In genomic region chr12:77138506-77139201, GRCm38 (mm10) we compare ENCODE assay signal across 15 mouse cellular contexts.
DNase-seq lines count a peak whose midpoint lies in the region; ATAC-seq and TF ChIP-seq lines count a peak whose summit lies in the region.
"Had no signal": no experiment of that assay in that cellular context is flagged by ENCODE, and none has a peak within 500 bp of the region (broad histone marks: within the 10 kb centered on the region; RNA-seq: fewer than 3 reads in every experiment).

No protein-coding gene starts in this region.

- no peak overlapping the region for H3K9ac ChIP-seq in lung, embryonic 15.5 days
- peak overlapping the region; percentile 9; the same call in 1 of the 2 replicates for H3K9ac ChIP-seq in CH12.LX (ENCODE audit: insufficient read depth, low read depth)
- H3K9ac ChIP-seq: hindbrain, embryonic 13.5 days; limb, embryonic 15.5 days had no signal

- no peak overlapping the region for H3K27ac ChIP-seq in lung, embryonic 15.5 days
- H3K27ac ChIP-seq in CH12.LX (ENCODE audit: insufficient read depth, low read depth): peak overlapping the region; percentile 89
- H3K27ac ChIP-seq in gastrocnemius, adult 2 months: no peak overlapping the region
- H3K27ac ChIP-seq: forebrain, embryonic 10.5 days; hindbrain, embryonic 13.5 days; limb, embryonic 15.5 days; stomach, postnatal 0 days had no signal

- no peak overlapping the region for H3K4me3 ChIP-seq in lung, embryonic 15.5 days
- H3K4me3 ChIP-seq in lung, adult 2 months (replicated peaks; ENCODE audit: extremely low read depth, low read depth, low read length): no peak overlapping the region
- no peak overlapping the region for H3K4me3 ChIP-seq in CH12.LX (replicated peaks in 1 of 3; ENCODE audit: low read depth in 2 of 3, low read length in 2 of 3, poor library complexity in 1 of 3)
- no peak overlapping the region for H3K4me3 ChIP-seq in gastrocnemius, adult 2 months
- H3K4me3 ChIP-seq: forebrain, embryonic 10.5 days; hindbrain, embryonic 13.5 days; limb, embryonic 15.5 days had no signal

- ATAC-seq in lung, embryonic 15.5 days (ENCODE audit: borderline replicate concordance, extremely low read depth, low FRiP score, low TSS enrichment): 0 out of 2 replicates have a peak, but pooled peaks have one; percentile 11

- peak; percentile 98 for TF ChIP-seq EP300 in CH12.LX (IDR thresholded peaks at IDR 0.05; ENCODE audit: low read length)

- in situ Hi-C loops in CH12.LX (cut with MboI; ENCODE audit: low pct_ligation_motif_present, low pct_unique_long_range_greater_than_20kb, low sequenced_read_pairs): no loop called here

- H3K79me2 ChIP-seq in CH12.LX (replicated peaks; ENCODE audit: control insufficient read depth, extremely low read depth, insufficient read depth, poor library complexity, severe bottlenecking): no peaks in the 10 kb centered on the region

- no peaks in the 10 kb centered on the region for H3K36me3 ChIP-seq in lung, embryonic 15.5 days
- H3K36me3 ChIP-seq in CH12.LX (replicated peaks in 1 of 2; ENCODE audit: control insufficient read depth in 1 of 2, insufficient read depth in 1 of 2, low read length in 1 of 2): no peaks in the 10 kb centered on the region
- no peaks in the 10 kb centered on the region for H3K36me3 ChIP-seq in splenic B cell, adult 2 months (ENCODE audit: control insufficient read depth, insufficient read depth, low read length, poor library complexity, severe bottlenecking)
- H3K36me3 ChIP-seq: forebrain, embryonic 10.5 days; hindbrain, embryonic 13.5 days; limb, embryonic 15.5 days had no signal

- TF ChIP-seq CTCF in lung, adult 2 months (IDR thresholded peaks at IDR 0.05; ENCODE audit: insufficient read depth, low read length): no peak
- no peak for TF ChIP-seq CTCF in CH12.LX (conservative IDR thresholded peaks at IDR 0.05 in 1 of 2, IDR thresholded peaks at IDR 0.05 in 1 of 2; ENCODE audit: low read depth in 2 of 2, low read length in 2 of 2)
- no peak for TF ChIP-seq CTCF in gastrocnemius, adult 2 months (IDR thresholded peaks at IDR 0.05)

- WGBS in lung, embryonic 15.5 days: 66% methylated on average over 11 of the region's 11 CpGs
- 69% methylated on average over 11 of the region's 11 CpGs for WGBS in lung, adult 2 months

- H3K27me3 ChIP-seq in lung, embryonic 15.5 days: no peaks in the 10 kb centered on the region
- no peaks in the 10 kb centered on the region for H3K27me3 ChIP-seq in CH12.LX (replicated peaks)
- H3K27me3 ChIP-seq in splenic B cell, adult 2 months (ENCODE audit: control insufficient read depth, insufficient read depth, low read length, poor library complexity, severe bottlenecking): no peaks in the 10 kb centered on the region
- H3K27me3 ChIP-seq: hindbrain, embryonic 13.5 days; limb, embryonic 15.5 days had no signal

- H3K4me2 ChIP-seq in lung, embryonic 15.5 days: no peak overlapping the region
- H3K4me2 ChIP-seq in CH12.LX (ENCODE audit: insufficient read depth, low read depth, poor library complexity, severe bottlenecking): peak overlapping the region; percentile 93
- H3K4me2 ChIP-seq: hindbrain, embryonic 13.5 days; limb, embryonic 15.5 days; midbrain, embryonic 11.5 days had no signal

- dilution Hi-C loops in CH12.LX (cut with MboI; ENCODE audit: extremely low pct_ligation_motif_present, extremely low pct_unique_long_range_greater_than_20kb, low sequenced_read_pairs): no loop called here

- peak; percentile 27 for TF ChIP-seq RAD21 in CH12.LX (IDR thresholded peaks at IDR 0.05; ENCODE audit: low read depth, low read length)

- DNase-seq in lung, adult 2 months: no peak
- peak; percentile 97 for DNase-seq in CH12.LX (ENCODE audit: extremely low read depth)
- peak; percentile 52 for DNase-seq in fibroblast of lung, adult 2 months (ENCODE audit: low read depth)
- DNase-seq in splenic B cell, adult 2 months (ENCODE audit: low read depth, low spot score): peak; percentile 55
- DNase-seq in gastrocnemius, adult 2 months: no peak
- DNase-seq in retina, postnatal 1 day: no peak
- DNase-seq in adrenal gland, adult 8-10 months: no peak
- DNase-seq: cerebellum, postnatal 10 days; kidney, adult 18-20 months had no signal

- H3K4me1 ChIP-seq in lung, embryonic 15.5 days: peaks cover 4% of the 10 kb centered on the region; the same call in 1 of the 2 replicates
- H3K4me1 ChIP-seq in lung, adult 2 months (ENCODE audit: control insufficient read depth, insufficient read depth, low read length): no peaks in the 10 kb centered on the region
- peaks cover 37 to 87% of the 10 kb centered on the region in 2 experiments for H3K4me1 ChIP-seq in CH12.LX (ENCODE audit: control insufficient read depth in 1 of 2, insufficient read depth in 2 of 2)
- H3K4me1 ChIP-seq: forebrain, embryonic 10.5 days; hindbrain, embryonic 13.5 days; limb, embryonic 15.5 days had no signal

- no peak for TF ChIP-seq POLR2A in lung, adult 2 months (IDR thresholded peaks at IDR 0.05; ENCODE audit: borderline replicate concordance, extremely low read depth, low read depth, low read length)
- 0 out of 2 replicates have a peak, but pooled peaks have one; percentile 22 for TF ChIP-seq POLR2A in CH12.LX (IDR thresholded peaks at IDR 0.05; ENCODE audit: low read depth, low read length)

- no peaks in the 10 kb centered on the region for H3K9me3 ChIP-seq in lung, embryonic 15.5 days
- no peaks in the 10 kb centered on the region for H3K9me3 ChIP-seq in CH12.LX (replicated peaks; ENCODE audit: low read length)
- H3K9me3 ChIP-seq: forebrain, embryonic 10.5 days; hindbrain, embryonic 13.5 days; limb, embryonic 15.5 days had no signal

- intact Hi-C loops in gastrocnemius, adult 2 months (cut with DNase I): no loop called here

TF ChIP-seq in CH12.LX, 34 proteins besides CTCF, POLR2A, EP300 and RAD21:
- TF ChIP-seq MEF2A (IDR thresholded peaks at IDR 0.05; ENCODE audit: borderline replicate concordance, low read depth, low read length): peak; percentile 95
- no peak for TF ChIP-seq USF2 (conservative IDR thresholded peaks at IDR 0.05; ENCODE audit: low read depth, low read length)
- peak; percentile 88 for TF ChIP-seq MAFK (IDR thresholded peaks at IDR 0.05; ENCODE audit: insufficient replicate concordance, low read length)
- TF ChIP-seq HCFC1 (IDR thresholded peaks at IDR 0.05; ENCODE audit: low read depth, low read length): peak; percentile 29; the same call in 1 of the 2 replicates
- TF ChIP-seq BHLHE40 (IDR thresholded peaks at IDR 0.05; ENCODE audit: low read depth, low read length): peak; percentile 92
- no peak for TF ChIP-seq USF1 (IDR thresholded peaks at IDR 0.05; ENCODE audit: low read depth, low read length)
- TF ChIP-seq TCF12 (IDR thresholded peaks at IDR 0.05; ENCODE audit: low read depth, low read length): peak; percentile 96
- peak; percentile 85 for TF ChIP-seq CHD2 (IDR thresholded peaks at IDR 0.05; ENCODE audit: low read length)
- TF ChIP-seq ZC3H11A (IDR thresholded peaks at IDR 0.05; ENCODE audit: low read depth, low read length): no peak
- no peak for TF ChIP-seq UBTF (IDR thresholded peaks at IDR 0.05; ENCODE audit: low read depth, low read length)
- TF ChIP-seq PAX5 (IDR thresholded peaks at IDR 0.05; ENCODE audit: low read length): no peak
- peak; percentile 68; the same call in 1 of the 2 replicates for TF ChIP-seq KAT2A (IDR thresholded peaks at IDR 0.05; ENCODE audit: insufficient replicate concordance, low read length)
- TF ChIP-seq GABPA (IDR thresholded peaks at IDR 0.05; ENCODE audit: insufficient replicate concordance, low read depth, low read length): no peak
- peak; percentile 79 for TF ChIP-seq MXI1 (IDR thresholded peaks at IDR 0.05; ENCODE audit: low read depth, low read length)
- peak; percentile 81; the same call in 1 of the 2 replicates for TF ChIP-seq MYC (IDR thresholded peaks at IDR 0.05; ENCODE audit: low read depth, low read length)
- TF ChIP-seq SIN3A (IDR thresholded peaks at IDR 0.05; ENCODE audit: low read length): peak; percentile 93
- no peak for TF ChIP-seq E2F4 (IDR thresholded peaks at IDR 0.05; ENCODE audit: insufficient replicate concordance, low read depth, low read length)
- TF ChIP-seq RCOR1 (conservative IDR thresholded peaks at IDR 0.05; ENCODE audit: low read depth, low read length): peak; percentile 88
- peak; percentile 82 for TF ChIP-seq TBP (conservative IDR thresholded peaks at IDR 0.05; ENCODE audit: low read depth, low read length)
- TF ChIP-seq ELF1 (IDR thresholded peaks at IDR 0.05; ENCODE audit: low read depth, low read length): 0 out of 2 replicates have a peak, but pooled peaks have one; percentile 9
- no peak for TF ChIP-seq NELFE (IDR thresholded peaks at IDR 0.05; ENCODE audit: low read depth, low read length)
- peak; percentile 98 for TF ChIP-seq IRF4 (IDR thresholded peaks at IDR 0.05; ENCODE audit: low read depth, low read length)
- 0 out of 2 replicates have a peak, but pooled peaks have one; percentile 68 for TF ChIP-seq MAX (IDR thresholded peaks at IDR 0.05; ENCODE audit: low read length)
- TF ChIP-seq JUN (IDR thresholded peaks at IDR 0.05; ENCODE audit: insufficient read depth, low read depth, low read length): peak; percentile 79
- TF ChIP-seq ETS1 (conservative IDR thresholded peaks at IDR 0.05; ENCODE audit: low read depth, low read length): peak; percentile 95
- TF ChIP-seq MAZ (IDR thresholded peaks at IDR 0.05; ENCODE audit: low read depth, low read length): peak; percentile 99
- TF ChIP-seq ZKSCAN1 (IDR thresholded peaks at IDR 0.05; ENCODE audit: borderline replicate concordance, low read depth, low read length): no peak
- no peak; the same call in 1 of the 2 replicates for TF ChIP-seq POLR2AphosphoS2 (IDR thresholded peaks at IDR 0.05; ENCODE audit: low read depth, low read length)
- no peak for TF ChIP-seq NRF1 (IDR thresholded peaks at IDR 0.05; ENCODE audit: low read depth, low read length)
- TF ChIP-seq ZMIZ1 (IDR thresholded peaks at IDR 0.05; ENCODE audit: low read depth, low read length): 0 out of 2 replicates have a peak, but pooled peaks have one; percentile 51
- TF ChIP-seq JUND (conservative IDR thresholded peaks at IDR 0.05; ENCODE audit: low read depth, low read length): peak; percentile 91
- no peak for TF ChIP-seq CHD1 (IDR thresholded peaks at IDR 0.05; ENCODE audit: low read depth, low read length)
- peak; percentile 28; the same call in 1 of the 2 replicates for TF ChIP-seq SMC3 (IDR thresholded peaks at IDR 0.05; ENCODE audit: low read depth, low read length)
- peak; percentile 61 for TF ChIP-seq ZNF384 (IDR thresholded peaks at IDR 0.05; ENCODE audit: low read depth, low read length)
TF ChIP-seq in CH12.LX: peak in this region for 22.

Comparison
In these comparisons a context has a peak if more than half of its experiments do, and no peak if none do; other contexts are left out.
1. DNase-seq: peak in CH12.LX (single experiment), fibroblast of lung, adult 2 months (single experiment) and splenic B cell, adult 2 months (single experiment); none in lung, adult 2 months (single experiment), gastrocnemius, adult 2 months (single experiment), retina, postnatal 1 day (single experiment) and adrenal gland, adult 8-10 months (single experiment).